Mouse (Mus musculus): ENCODE results near the gene Coro1c.

DNA sequence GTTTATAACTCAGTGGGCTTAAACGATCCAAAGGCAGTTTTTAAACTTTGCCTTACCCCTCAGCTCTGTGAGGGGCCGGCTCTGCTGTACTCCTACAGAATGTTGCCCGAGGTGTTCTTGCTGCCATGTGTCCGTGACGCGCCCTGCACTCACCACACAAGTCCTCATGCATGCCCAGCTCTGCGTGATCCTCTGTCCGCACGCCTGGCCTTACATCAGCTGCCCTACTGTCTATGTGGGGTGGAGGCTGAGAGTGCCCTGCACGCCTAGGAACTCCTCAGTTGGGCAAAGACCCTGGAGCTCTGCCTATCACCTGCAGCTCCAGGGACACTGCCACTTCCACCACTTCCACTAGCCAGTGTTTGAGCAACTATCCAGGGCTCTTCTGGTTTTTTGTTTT is 50.0 kb downstream of the Coro1c start:
- TF ChIP-seq GATA1 (IDR thresholded peaks at IDR 0.05; ENCODE audit: low read length) (no peak), TAL1 (IDR thresholded peaks at IDR 0.05; ENCODE audit: low read length) (no peak)
